8 mouse cellular contexts compared by ENCODE assay signal in genomic region chr12:30584863-30585262, GRCm38 (mm10). TPM values are rescaled to one million over a fixed set of nuclear protein-coding genes. Genes with fewer than 3 reads are reported as not detected.
DNase-seq lines count a peak whose midpoint lies in the region; ATAC-seq lines count a peak whose summit lies in the region.

No protein-coding gene starts in this region.

- peaks cover 6% of the 10 kb centered on the region for H3K4me1 ChIP-seq in kidney, embryonic 14.5 days (ENCODE audit: control insufficient read depth, insufficient read depth, low read length)
- H3K4me1 ChIP-seq in hindbrain, embryonic 14.5 days (replicated peaks; ENCODE audit: control insufficient read depth, insufficient read depth, low read length) = peaks cover 7% of the 10 kb centered on the region; the same call in 1 of the 2 replicates
- H3K4me1 ChIP-seq in midbrain, embryonic 13.5 days (replicated peaks) = peaks cover 15% of the 10 kb centered on the region

- H3K36me3 ChIP-seq in kidney, embryonic 14.5 days (ENCODE audit: control insufficient read depth, insufficient read depth, low read length) = no peaks in the 10 kb centered on the region
- peaks cover 21% of the 10 kb centered on the region for H3K36me3 ChIP-seq in hindbrain, embryonic 14.5 days (replicated peaks; ENCODE audit: control insufficient read depth, insufficient read depth)
- peaks cover 19% of the 10 kb centered on the region for H3K36me3 ChIP-seq in midbrain, embryonic 13.5 days

- H3K4me3 ChIP-seq in kidney, embryonic 14.5 days (ENCODE audit: low read length) = peak overlapping the region; percentile 67
- peak overlapping the region; percentile 77 for H3K4me3 ChIP-seq in hindbrain, embryonic 14.5 days (replicated peaks; ENCODE audit: low read length)
- peak overlapping the region; percentile 52 for H3K4me3 ChIP-seq in midbrain, embryonic 13.5 days (replicated peaks)

- DNase-seq in kidney, postnatal 4 days = no peak
- DNase-seq in c-Kit-negative CD71-positive TER-119-positive erythroid progenitor cells, embryonic 14.5 days (ENCODE audit: low read depth, low spot score) = peak; percentile 12
- peak; percentile 26 for DNase-seq in hindbrain, embryonic 14.5 days (ENCODE audit: low spot score)
- DNase-seq in adrenal gland, postnatal 25 days = no peak
- DNase-seq in gastrocnemius, postnatal 4 days (ENCODE audit: low spot score in 2 of 2) = no peak
- DNase-seq in adipocyte (ENCODE audit: low spot score) = no peak

- ATAC-seq in kidney, embryonic 14.5 days (ENCODE audit: low FRiP score, low TSS enrichment) = 0 out of 2 replicates have a peak, but pooled peaks have one; percentile 2
- no peak; the same call in 1 of the 2 replicates for ATAC-seq in hindbrain, embryonic 14.5 days (ENCODE audit: low FRiP score)
- peak; percentile 47 for ATAC-seq in midbrain, embryonic 13.5 days

- H3K9me3 ChIP-seq in kidney, embryonic 14.5 days (ENCODE audit: control insufficient read depth, low read length) = no peaks in the 10 kb centered on the region
- no peaks in the 10 kb centered on the region for H3K9me3 ChIP-seq in hindbrain, embryonic 14.5 days (ENCODE audit: control insufficient read depth, low read length)
- H3K9me3 ChIP-seq in midbrain, embryonic 13.5 days = no peaks in the 10 kb centered on the region

- peak overlapping the region; percentile 76 for H3K9ac ChIP-seq in kidney, embryonic 14.5 days (ENCODE audit: low read depth, low read length)
- peak overlapping the region; percentile 78 for H3K9ac ChIP-seq in hindbrain, embryonic 14.5 days
- peak overlapping the region; percentile 82 for H3K9ac ChIP-seq in midbrain, embryonic 13.5 days (replicated peaks)

- 14% methylated on average over 6 of the region's 6 CpGs for WGBS in kidney, embryonic 14.5 days
- WGBS in hindbrain, embryonic 14.5 days = 13% methylated on average over 6 of the region's 6 CpGs
- 8% methylated on average over 6 of the region's 6 CpGs for WGBS in midbrain, embryonic 13.5 days

- H3K27ac ChIP-seq in kidney, embryonic 14.5 days (ENCODE audit: low read depth, low read length) = peak overlapping the region; percentile 67; the same call in 1 of the 2 replicates
- peak overlapping the region; percentile 91; the same call in 1 of the 2 replicates for H3K27ac ChIP-seq in hindbrain, embryonic 14.5 days
- H3K27ac ChIP-seq in midbrain, embryonic 13.5 days = peak overlapping the region; percentile 80; the same call in 1 of the 2 replicates

- H3K27me3 ChIP-seq in kidney, embryonic 14.5 days (ENCODE audit: control insufficient read depth, insufficient read depth, low read length) = no peaks in the 10 kb centered on the region
- no peaks in the 10 kb centered on the region for H3K27me3 ChIP-seq in hindbrain, embryonic 14.5 days (ENCODE audit: control insufficient read depth, insufficient read depth, low read length)
- no peaks in the 10 kb centered on the region for H3K27me3 ChIP-seq in midbrain, embryonic 13.5 days

- peak overlapping the region; percentile 89 for H3K4me2 ChIP-seq in kidney, embryonic 14.5 days (replicated peaks; ENCODE audit: low read depth, low read length)
- peak overlapping the region; percentile 91 for H3K4me2 ChIP-seq in hindbrain, embryonic 14.5 days (replicated peaks)
- peak overlapping the region; percentile 83 for H3K4me2 ChIP-seq in midbrain, embryonic 13.5 days (replicated peaks)

RNA-seq across cellular contexts. Expression of gene Tmem18, which starts 0.6 kb away (rescaled TPM):
- 17.5 and 27.8 TPM in 2 replicates for polyA plus RNA-seq in kidney, embryonic 14.5 days (2014; fragmentation: Nextera tagmentation; extraction: Ambion mirVana)
- 32.9 and 38.5 TPM in 2 replicates for polyA plus RNA-seq in hindbrain, embryonic 14.5 days (2014; fragmentation: Nextera tagmentation; extraction: Ambion mirVana)
- polyA plus RNA-seq in midbrain, embryonic 13.5 days (2015; fragmentation: Nextera tagmentation; extraction: Ambion mirVana) = 25.0 and 30.4 TPM in 2 replicates
- 23.6 and 24.4 TPM in 2 replicates for total RNA-seq in adrenal gland, postnatal 25 days (2021)
- 10 to 100 TPM; 12.0 to 13.7 TPM for total RNA-seq in gastrocnemius, postnatal 4 days (2021)

Comparison
In these comparisons a context has a peak if more than half of its experiments do, and no peak if none do; other contexts are left out.
1. DNase-seq: peak in c-Kit-negative CD71-positive TER-119-positive erythroid progenitor cells, embryonic 14.5 days (single experiment) and hindbrain, embryonic 14.5 days (single experiment); none in kidney, postnatal 4 days (0 of 2), adrenal gland, postnatal 25 days (single experiment), gastrocnemius, postnatal 4 days (0 of 2) and adipocyte (single experiment).
2. Peak in every context shown above with its lines, with median percentiles within 50 percentile points of each other: H3K27ac ChIP-seq, H3K4me2 ChIP-seq, H3K4me3 ChIP-seq and H3K9ac ChIP-seq.